Mouse (Mus musculus): ENCODE data around the gene Fscn1.

Gene Fscn1

DNA sequence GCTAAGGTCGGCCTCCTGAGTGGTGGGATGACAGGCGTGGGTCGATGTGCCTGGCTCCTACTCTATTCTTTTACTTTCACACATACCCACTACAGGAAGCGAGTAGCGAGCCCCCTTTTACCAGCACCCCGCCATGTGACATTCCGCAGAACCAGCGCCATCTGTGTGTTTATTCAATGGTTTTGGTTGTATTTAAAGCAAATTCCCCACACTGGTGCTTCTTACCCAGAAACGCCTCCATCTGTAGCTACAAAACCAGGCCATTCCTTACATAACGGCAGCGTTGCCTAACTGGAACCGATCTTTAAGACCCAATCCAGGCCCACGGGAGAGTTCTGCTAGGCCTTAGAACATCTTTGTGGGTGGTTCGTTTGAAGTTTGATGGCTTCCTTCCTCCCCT lies 8.3 kb downstream of the Fscn1 start:
- DNase-seq (ENCODE audit: extremely low spot score, low spot score): no peak

DNA sequence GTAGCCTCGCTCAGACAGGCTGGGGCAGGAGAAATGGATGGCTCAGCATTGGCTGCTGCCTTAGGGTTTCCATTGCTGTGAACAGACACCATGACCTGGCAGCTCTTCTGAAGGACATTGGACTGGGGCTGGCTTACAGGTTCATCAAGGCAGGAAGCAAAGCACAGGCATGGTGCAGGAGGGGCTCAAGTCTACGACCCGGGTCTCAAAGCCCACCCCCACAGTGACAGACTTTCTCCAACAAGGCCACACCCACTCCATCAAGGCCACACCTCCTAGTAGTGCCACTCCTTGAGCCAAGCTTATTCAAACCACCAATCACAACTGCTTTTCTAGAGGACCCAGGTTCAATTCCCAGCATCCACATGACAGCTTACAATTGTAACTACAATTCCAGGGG lies 13.8 kb downstream of the Fscn1 start:
- DNase-seq (ENCODE audit: extremely low spot score, low spot score): peak; percentile 27

DNA sequence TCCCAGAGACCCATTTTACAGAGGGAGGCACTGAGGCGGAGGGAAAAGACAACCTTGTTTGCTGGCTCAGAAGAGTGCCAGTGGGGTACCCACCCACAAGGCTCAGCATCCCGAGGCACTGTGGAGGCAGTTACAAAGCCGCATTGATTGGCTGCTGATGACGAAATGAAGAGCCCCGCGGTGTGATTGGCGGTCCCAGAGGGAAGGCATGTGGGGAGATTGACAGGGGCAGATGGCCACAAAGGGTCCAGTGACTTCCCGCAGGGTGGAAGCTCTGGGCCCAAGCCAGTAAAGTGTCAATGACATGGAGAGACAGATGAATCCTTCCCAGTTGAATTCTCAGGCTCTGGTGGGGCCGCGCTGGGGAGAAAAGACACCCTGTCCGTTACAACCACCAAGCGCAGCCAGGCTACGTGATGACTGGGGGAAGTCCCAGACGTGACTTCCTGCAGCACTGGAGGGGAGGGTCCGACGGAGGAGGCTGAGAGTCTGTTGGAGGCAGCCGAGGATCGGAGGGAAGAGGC lies 14.5 kb downstream of the Fscn1 start:
- peak; percentile 65 for DNase-seq (ENCODE audit: extremely low spot score, low spot score)

DNA sequence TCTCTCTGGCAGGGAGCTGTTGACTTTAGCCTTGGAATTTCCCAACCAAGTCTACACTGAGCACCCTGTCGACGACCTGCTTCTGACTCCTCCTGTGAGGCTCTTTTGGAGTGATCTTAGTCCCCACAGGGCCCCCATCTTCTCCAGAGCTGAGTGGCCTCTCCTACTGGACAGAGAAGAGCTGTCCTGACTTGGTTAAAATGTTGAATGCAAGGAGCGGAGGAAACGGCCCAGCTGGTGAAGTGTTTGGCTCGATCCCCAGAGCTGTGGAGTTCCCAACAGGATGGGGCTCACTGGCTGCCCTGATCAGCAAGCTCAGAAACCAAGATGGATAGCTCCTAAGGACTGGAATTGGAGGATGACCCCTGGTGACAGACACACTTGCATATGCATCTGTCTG lies 16.4 kb downstream of the Fscn1 start:
- no peak for DNase-seq (ENCODE audit: extremely low spot score, low spot score)

DNA sequence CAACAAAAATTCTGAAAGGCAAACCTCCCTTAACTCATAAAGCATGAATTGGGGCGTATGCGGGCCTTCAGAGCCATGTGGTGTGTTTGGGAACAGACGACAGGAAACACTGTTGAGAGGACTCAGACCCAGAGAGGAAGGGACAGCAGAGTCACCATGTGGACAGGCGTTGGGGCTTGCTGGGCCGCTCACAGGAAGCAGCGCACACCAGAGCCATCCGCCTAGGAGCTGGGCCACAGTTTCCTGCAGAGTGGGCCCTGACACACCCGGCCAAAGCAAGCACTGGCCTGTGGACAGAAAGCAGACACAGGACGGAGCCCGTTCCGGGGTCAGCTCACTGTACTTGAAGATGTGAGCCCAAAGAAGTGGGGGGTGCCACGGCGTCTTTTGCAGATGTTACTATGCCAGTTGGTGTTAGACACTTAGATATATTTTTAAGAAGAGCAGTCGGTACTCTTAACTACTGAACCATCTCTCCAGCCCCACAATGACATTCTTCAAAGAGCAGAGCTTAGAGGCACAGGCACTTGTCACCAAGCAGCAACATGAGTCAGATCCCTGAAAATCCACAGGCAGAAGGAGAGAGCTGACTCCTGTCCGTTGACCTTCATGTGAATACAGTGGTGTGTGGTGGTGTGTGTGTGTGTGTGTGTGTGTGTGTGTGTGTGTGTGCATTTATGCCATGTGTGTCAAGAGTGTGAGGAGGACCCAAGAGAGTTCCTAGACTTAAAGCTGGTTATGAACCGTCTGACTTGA lies 22.1 kb downstream of the Fscn1 start:
- no peak for DNase-seq (ENCODE audit: extremely low spot score, low spot score)

DNA sequence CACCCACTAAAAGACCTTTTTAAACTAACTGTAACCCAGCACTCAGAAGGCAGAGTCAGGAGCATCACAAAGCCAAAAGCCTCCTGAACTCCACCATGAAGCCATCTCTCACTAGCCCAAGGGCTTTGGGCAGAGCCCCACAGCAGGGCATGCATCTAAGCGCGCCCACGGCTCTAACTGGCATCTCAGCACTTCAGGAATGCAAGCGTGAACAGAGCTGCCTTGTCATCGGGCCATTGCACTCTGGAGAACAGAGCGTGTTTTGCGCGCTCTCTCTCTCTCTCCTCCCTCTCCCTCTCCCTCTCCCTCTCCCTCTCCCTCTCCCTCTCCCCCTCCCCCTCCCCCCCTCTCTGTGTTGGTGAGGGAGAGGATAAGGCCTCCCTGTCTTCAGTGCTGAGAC lies 23.0 kb downstream of the Fscn1 start:
- no peak for DNase-seq (ENCODE audit: extremely low spot score, low spot score)

DNA sequence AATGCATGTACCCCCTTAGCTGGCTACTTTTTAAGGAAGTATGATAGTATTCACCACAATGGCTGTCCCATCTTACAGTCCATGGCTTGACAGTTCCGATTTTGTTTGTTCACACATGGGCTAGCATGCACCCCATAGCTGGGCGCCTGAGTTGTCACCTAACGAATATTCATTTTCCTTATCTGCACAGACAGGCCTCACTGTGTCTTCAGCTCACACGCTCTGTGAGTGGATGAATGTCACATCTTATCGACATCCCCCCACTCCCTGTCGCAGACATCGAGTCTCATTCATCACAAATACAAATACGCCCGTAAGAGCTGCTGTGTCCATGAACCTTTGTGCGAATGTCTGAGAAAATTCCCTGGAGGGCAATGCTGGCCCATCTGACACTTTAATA lies 24.1 kb downstream of the Fscn1 start:
- no peak for DNase-seq (ENCODE audit: extremely low spot score, low spot score)

DNA sequence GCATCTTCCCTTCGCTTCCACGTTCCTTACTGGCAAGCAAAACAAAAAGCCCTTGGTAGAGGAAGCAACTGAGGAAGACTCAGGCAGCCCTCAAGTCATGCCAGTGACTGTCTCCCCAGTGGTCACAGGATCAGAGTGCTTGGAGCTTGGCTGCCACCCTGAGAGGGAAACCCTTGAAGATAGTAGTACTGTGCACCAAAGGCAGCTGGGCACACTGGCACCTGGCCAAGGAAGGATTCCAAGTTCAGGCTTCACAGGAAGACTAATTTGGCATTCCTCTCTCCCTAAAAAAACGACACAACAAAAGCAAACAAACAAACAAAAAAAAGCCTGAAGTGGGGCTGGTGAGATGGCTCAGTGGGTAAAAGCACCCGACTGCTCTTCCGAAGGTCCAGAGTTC lies 28.4 kb downstream of the Fscn1 start:
- no peak for DNase-seq (ENCODE audit: extremely low spot score, low spot score)

DNA sequence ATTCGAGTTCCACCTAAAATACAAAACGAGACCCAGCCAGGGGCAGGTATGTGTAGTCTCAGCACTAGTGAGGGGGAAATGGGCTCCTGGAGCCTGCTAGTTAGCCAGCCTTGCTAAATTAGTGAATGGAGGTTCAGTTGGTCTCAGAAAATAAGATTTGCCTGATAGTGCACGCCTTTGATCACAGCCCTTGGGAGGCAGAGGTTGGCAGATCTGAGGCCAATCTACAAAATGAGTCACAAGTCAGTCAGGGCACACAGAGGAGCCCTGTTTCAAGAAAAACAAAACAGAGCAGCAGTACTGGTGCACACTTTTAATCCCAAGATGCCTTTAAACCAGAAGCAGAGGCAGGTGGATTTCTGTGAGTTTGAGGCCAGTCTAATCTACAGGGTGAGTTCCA lies 29.0 kb downstream of the Fscn1 start:
- no peak for DNase-seq (ENCODE audit: extremely low spot score, low spot score)

DNA sequence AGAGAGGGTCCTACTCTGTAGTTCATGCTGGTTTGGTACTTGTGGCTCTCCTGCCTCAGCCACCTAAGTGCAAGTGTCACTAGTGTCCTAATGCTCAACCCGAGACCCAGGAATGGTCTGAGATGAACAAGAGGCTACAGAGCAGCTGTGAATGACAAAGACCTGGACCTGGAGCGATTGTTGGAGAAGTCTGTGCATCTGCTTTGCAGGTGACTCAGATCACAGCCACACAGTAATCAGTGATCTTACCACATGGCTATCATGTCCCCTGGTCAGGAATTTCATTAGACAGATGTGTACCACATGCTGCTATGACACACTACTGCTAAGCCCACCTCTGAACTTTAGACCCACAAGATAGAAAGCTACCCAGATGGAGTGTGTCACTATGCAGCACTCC lies 34.6 kb downstream of the Fscn1 start:
- DNase-seq (ENCODE audit: extremely low spot score, low spot score): no peak

DNA sequence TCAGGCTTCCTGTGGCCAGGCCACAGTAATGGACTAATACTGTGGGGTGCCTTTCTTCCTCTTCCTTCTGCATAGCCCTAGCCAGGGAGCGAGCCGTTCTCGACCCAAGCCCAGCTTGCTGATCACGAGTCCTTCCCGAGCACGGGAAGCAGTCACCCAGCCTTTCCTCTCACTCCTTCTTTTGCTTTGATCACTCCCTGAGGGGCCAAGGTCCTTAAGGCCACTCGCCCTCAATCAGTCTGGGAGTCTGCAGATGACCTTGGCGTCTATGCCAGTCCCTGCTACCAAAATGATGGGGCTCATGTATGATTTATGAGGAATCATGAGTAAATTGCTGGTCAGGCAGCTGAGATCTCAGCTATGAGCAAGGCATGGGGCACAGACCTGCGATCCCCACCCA lies 37.4 kb downstream of the Fscn1 start:
- no peak for DNase-seq (ENCODE audit: extremely low spot score, low spot score)

DNA sequence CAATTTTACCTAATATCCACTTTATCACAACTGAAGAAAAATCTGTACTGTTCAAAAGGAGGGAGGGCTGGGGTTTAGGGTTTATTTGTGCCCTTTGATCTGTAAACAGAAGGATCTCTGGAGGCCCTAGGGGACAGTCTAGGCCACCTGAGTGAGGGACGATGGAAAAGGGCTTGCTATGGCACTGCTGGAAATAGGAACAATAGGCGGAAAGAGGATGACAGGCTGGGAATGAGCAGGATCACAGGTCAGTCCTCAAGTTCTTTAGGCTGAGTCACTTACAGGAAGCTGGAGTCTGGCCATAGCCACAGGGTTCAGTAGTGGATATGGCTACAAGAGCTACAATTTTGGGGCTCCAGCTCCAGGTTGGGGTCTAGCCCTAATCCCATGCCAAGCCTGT lies 38.0 kb downstream of the Fscn1 start:
- no peak for DNase-seq (ENCODE audit: extremely low spot score, low spot score)

DNA sequence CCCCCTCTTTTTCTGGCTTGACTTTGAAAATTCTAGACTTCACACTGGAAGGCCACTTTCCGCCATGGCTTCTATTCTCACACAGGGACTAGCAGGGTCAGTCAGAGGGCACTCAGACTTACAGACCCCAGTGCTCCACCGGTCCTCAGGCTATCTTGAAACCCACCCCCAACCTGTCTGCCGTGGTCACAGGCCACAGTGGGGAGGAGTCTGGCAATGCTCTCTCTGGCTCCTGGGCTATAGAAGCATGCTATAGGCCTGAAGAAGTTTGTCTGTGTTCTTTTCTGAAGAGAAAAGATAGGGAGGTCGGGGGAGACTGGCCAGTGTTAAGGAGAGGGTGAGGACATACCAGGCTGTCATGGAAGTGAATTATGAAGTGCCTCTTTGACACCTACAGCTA lies 39.9 kb downstream of the Fscn1 start:
- no peak for DNase-seq (ENCODE audit: extremely low spot score, low spot score)

DNA sequence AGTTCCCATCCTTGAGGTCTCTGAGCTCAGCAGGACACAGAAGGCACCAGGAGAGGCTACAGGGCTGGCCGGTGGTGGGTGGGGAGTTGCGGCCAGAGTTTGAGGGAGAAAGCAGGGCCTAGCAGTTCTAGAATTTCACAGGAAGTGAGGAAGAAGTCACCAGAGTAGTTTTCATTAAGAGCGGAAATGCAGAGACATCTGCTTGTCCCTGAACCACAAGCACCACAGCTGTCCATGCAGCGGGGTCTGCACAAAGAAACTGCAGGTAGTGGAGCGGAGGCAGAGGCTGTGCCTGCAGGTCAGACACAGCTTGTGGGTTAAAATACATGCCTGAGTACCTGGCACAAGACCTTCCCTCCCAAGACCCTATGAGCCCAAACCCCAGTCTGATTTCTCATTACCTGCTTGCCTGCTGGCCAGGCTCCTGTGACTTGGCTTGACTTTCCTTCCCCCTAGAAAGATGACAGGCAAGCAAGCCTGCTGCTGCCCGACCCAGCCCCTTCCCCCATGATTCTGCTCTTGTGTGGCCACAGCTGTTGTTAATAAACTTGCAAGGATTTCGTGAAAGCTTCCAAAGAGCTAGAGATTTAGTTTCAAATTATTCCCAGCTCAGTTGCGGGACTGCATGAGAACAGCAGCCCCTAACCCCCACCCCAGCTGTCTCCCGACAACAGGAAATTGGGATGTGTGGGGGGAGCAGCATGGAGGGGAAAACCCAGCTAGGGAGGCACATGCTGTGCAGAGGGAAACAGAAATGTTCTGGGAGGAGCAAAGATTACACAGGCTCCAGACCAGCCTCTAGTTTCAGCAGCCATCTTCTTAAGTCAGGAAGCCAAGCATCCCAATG lies 40.7 kb downstream of the Fscn1 start:
- peak; percentile 59 for DNase-seq (ENCODE audit: extremely low spot score, low spot score)

DNA sequence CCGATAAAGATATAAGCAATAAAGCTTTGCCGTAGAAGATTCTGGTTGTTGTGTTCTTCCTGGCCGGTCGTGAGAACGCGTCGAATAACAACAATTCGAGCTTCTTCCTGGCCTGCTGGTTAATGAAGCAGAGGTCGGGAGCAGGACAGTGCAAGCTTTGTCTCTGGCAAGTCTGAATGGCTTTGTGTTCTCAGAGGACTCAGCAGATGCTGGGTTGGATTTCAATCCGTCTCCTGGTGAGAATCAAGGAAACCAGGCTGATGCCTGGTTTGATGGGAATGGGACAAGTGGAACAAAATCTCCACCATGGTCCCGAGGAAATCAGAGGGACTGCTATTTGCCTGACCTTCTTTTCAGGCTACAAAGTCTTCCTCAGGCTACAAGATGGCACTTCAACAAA lies 49.2 kb downstream of the Fscn1 start:
- DNase-seq (ENCODE audit: extremely low spot score, low spot score): no peak

DNA sequence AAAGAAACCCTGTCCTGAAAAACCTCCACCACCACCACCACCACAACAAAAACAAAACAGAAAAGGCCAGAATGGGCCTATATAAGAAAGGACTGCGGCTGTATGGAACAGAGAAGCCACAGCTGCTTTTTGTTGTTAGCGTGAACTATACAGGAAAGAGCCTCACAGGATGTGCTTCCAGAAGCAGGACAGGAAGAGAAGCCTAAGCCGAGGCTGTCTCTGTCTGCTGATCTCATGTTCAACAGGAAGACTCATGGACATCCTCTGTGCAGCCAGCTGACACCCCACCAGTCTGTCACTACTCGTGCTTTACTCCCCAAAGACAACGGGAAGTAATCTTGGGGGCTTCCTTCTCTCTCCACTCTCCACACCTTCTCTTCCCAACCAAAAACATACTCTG lies 57.3 kb downstream of the Fscn1 start:
- no peak for DNase-seq (ENCODE audit: extremely low spot score, low spot score)

Measured in neural tube, embryonic 10.5 days (tissue).